ENCODE assay signal across 16 mouse cellular contexts in the genomic region with DNA sequence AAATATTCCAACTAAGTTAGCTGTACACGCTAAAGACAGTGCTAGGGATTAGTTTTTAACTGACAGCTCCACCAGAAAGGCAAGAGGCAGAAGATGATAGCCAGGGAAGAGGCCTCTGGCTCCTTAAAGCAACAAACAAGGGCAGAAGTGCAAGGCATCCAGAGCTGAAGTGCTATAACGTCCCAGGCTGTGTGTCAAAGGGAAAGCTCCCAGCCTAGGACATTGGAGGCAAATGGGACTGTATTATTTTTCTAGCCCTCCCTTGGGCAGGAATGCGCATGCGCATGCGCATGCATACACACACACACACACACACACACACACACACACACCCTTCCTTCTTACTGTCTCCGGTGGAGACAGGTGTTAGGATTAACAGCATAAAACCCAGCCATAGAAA.
DNase-seq lines count a peak whose midpoint lies in the region; ATAC-seq and TF ChIP-seq lines count a peak whose summit lies in the region.
"Had no signal": no experiment of that assay in that cellular context is flagged by ENCODE, and none has a peak within 500 bp of the region (broad histone marks: within the 10 kb centered on the region; RNA-seq: fewer than 3 reads in every experiment).

No protein-coding gene starts in this region.

- H3K9me3 ChIP-seq in stomach, embryonic 14.5 days (ENCODE audit: control insufficient read depth, low read depth, low read length) = no peaks in the 10 kb centered on the region
- H3K9me3 ChIP-seq: G1E; hindbrain, embryonic 12.5 days had no signal

- WGBS in stomach, embryonic 14.5 days = 54% methylated on average over 6 of the region's 6 CpGs

- peak overlapping the region; percentile 51; the same call in 1 of the 2 replicates for H3K27ac ChIP-seq in layer of hippocampus, adult 2 months
- peak overlapping the region; percentile 88 for H3K27ac ChIP-seq in gastrocnemius, adult 2 months
- H3K27ac ChIP-seq in stomach, embryonic 14.5 days (ENCODE audit: low read length) = peak overlapping the region; percentile 30
- H3K27ac ChIP-seq: hindbrain, embryonic 12.5 days had no signal

- no peaks in the 10 kb centered on the region for H3K27me3 ChIP-seq in stomach, embryonic 14.5 days (ENCODE audit: control insufficient read depth, insufficient read depth, low read length)
- H3K27me3 ChIP-seq: hindbrain, embryonic 12.5 days had no signal

- DNase-seq in heart, adult 11 months = peak; percentile 55
- no peak for DNase-seq in heart, postnatal 10 days
- DNase-seq in layer of hippocampus, adult 2 months (ENCODE audit: low spot score in 2 of 2) = no peak
- DNase-seq in layer of hippocampus, adult 9-11 months = no peak
- peak; percentile 68 for DNase-seq in gastrocnemius, adult 2 months
- DNase-seq in urinary bladder, postnatal 10 days (ENCODE audit: low spot score) = no peak
- DNase-seq: adrenal gland, adult 2 months; cerebellum, postnatal 10 days; kidney, adult 9 months; lung, postnatal 4 days; right cerebral cortex, postnatal 14 days had no signal

- TF ChIP-seq CTCF in layer of hippocampus, adult 2 months (conservative IDR thresholded peaks at IDR 0.05) = no peak
- no peak for TF ChIP-seq CTCF in gastrocnemius, adult 2 months (IDR thresholded peaks at IDR 0.05)

- peaks cover 49% of the 10 kb centered on the region; the same call in 1 of the 2 replicates for H3K4me1 ChIP-seq in stomach, embryonic 14.5 days (ENCODE audit: control insufficient read depth, insufficient read depth, low read length)

- H3K4me3 ChIP-seq in layer of hippocampus, adult 2 months = no peak overlapping the region
- H3K4me3 ChIP-seq in gastrocnemius, adult 2 months = peak overlapping the region; percentile 70
- no peak overlapping the region for H3K4me3 ChIP-seq in stomach, embryonic 14.5 days (ENCODE audit: low read depth, low read length)
- H3K4me3 ChIP-seq: hindbrain, embryonic 12.5 days had no signal

- H3K9ac ChIP-seq in stomach, embryonic 14.5 days (replicated peaks; ENCODE audit: low read depth, low read length) = no peak overlapping the region
- H3K9ac ChIP-seq: hindbrain, embryonic 12.5 days had no signal

- no peaks in the 10 kb centered on the region for H3K36me3 ChIP-seq in stomach, embryonic 14.5 days (ENCODE audit: control insufficient read depth, insufficient read depth, low read length)
- H3K36me3 ChIP-seq: G1E; hindbrain, embryonic 12.5 days had no signal

- ATAC-seq in stomach, embryonic 14.5 days (ENCODE audit: insufficient number of reproducible peaks, insufficient read depth, low FRiP score, low read depth) = no peak
- ATAC-seq in CD4-positive, CD25-positive, alpha-beta regulatory T cell, adult 4 months = no peak
- ATAC-seq: forebrain, embryonic 16.5 days had no signal

- intact Hi-C loops in heart, postnatal 10 days (cut with DNase I) = no loop called here
- intact Hi-C loops in gastrocnemius, adult 2 months (cut with DNase I) = loop anchor here (2.0 kb wide), 1 partner anchor 52 kb away; no protein-coding TSS in a partner anchor

- H3K4me2 ChIP-seq in stomach, embryonic 14.5 days (replicated peaks; ENCODE audit: low read depth, low read length) = no peak overlapping the region
- H3K4me2 ChIP-seq: hindbrain, embryonic 12.5 days had no signal

Comparison
In these comparisons a context has a peak if more than half of its experiments do, and no peak if none do; other contexts are left out.
1. DNase-seq: peak in heart, adult 11 months (single experiment) and gastrocnemius, adult 2 months (single experiment); none in heart, postnatal 10 days (0 of 2), layer of hippocampus, adult 2 months (0 of 2), layer of hippocampus, adult 9-11 months (single experiment) and urinary bladder, postnatal 10 days (single experiment).
2. H3K27ac ChIP-seq: peak in every context shown above with its lines; median percentile 88 in gastrocnemius, adult 2 months; 51 in layer of hippocampus, adult 2 months; 30 in stomach, embryonic 14.5 days.